Comparison of ENCODE assay signal across 7 mouse cellular contexts in the genomic region with DNA sequence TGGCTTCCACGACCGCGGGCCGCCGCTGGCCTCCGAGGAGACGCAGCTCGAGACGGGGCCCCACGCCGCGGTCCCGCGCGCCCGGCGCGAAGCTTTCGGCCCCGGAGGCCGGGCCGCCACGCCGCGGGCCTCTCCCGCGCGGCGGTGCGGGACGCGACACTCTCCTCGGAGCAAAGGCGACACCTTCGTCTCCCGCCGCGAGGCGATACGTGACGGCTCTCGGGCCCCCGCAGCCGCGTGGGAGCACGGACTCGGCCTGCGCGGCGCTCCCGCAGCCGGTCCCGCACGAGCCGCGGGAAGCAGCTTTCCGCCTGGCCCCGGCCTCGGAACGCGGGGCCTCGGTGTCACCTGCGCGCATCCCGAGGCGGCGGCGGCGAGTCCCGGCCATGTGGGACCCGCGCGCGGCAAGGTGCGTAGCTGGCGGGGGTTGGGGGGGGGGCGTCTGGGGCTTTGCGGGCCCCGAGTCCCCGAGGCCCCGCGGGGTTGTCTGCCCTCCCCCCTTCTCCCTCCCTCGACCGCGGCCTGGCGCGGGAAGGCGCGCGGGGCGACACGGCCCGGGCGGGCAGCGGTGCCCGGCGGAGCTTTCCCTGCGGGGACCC. TPM values are rescaled to one million over a fixed set of nuclear protein-coding genes. Genes with fewer than 3 reads are reported as not detected.
DNase-seq lines count a peak whose midpoint lies in the region; ATAC-seq lines count a peak whose summit lies in the region.

No protein-coding gene starts in this region.

- peaks cover 17% of the 10 kb centered on the region for H3K4me1 ChIP-seq in embryonic facial prominence, embryonic 13.5 days
- peaks cover 23% of the 10 kb centered on the region for H3K4me1 ChIP-seq in hindbrain, embryonic 13.5 days (replicated peaks)
- H3K4me1 ChIP-seq in midbrain, embryonic 16.5 days (ENCODE audit: control insufficient read depth, insufficient read depth, low read length): peaks cover 2% of the 10 kb centered on the region

- peak overlapping the region; percentile 64 for H3K9ac ChIP-seq in embryonic facial prominence, embryonic 13.5 days
- peak overlapping the region; percentile 73 for H3K9ac ChIP-seq in hindbrain, embryonic 13.5 days
- H3K9ac ChIP-seq in midbrain, embryonic 16.5 days (ENCODE audit: low read depth, low read length): peak overlapping the region; percentile 75

- peaks cover 8% of the 10 kb centered on the region for H3K9me3 ChIP-seq in embryonic facial prominence, embryonic 13.5 days
- H3K9me3 ChIP-seq in hindbrain, embryonic 13.5 days: 0 out of 2 replicates have a peak, but pooled peaks cover 4% of the 10 kb centered on the region
- no peaks in the 10 kb centered on the region; the same call in 1 of the 2 replicates for H3K9me3 ChIP-seq in midbrain, embryonic 16.5 days (replicated peaks; ENCODE audit: control insufficient read depth, low read length, poor library complexity, severe bottlenecking)

- 2% methylated on average over 78 of the region's 98 CpGs for WGBS in embryonic facial prominence, embryonic 13.5 days
- 2% methylated on average over 78 of the region's 98 CpGs for WGBS in hindbrain, embryonic 13.5 days
- 3% methylated on average over 74 of the region's 98 CpGs for WGBS in midbrain, embryonic 16.5 days

- H3K27me3 ChIP-seq in embryonic facial prominence, embryonic 13.5 days: peaks cover 67% of the 10 kb centered on the region
- peaks cover 62% of the 10 kb centered on the region for H3K27me3 ChIP-seq in hindbrain, embryonic 13.5 days
- peaks cover 30% of the 10 kb centered on the region for H3K27me3 ChIP-seq in midbrain, embryonic 16.5 days (ENCODE audit: control insufficient read depth, insufficient read depth, low read depth, low read length)

- DNase-seq in left cerebral cortex, adult 18-20 months (ENCODE audit: low spot score in 2 of 2): peak; percentile 24 to 59
- no peak for DNase-seq in left cerebral cortex, adult 11 months (ENCODE audit: low spot score)
- no peak for DNase-seq in adipocyte (ENCODE audit: low spot score)
- no peak for DNase-seq in layer of hippocampus, adult 9-11 months

- no peaks in the 10 kb centered on the region for H3K36me3 ChIP-seq in embryonic facial prominence, embryonic 13.5 days
- H3K36me3 ChIP-seq in hindbrain, embryonic 13.5 days: no peaks in the 10 kb centered on the region
- H3K36me3 ChIP-seq in midbrain, embryonic 16.5 days (ENCODE audit: control insufficient read depth, insufficient read depth, low read length): 0 out of 2 replicates have a peak, but pooled peaks cover 3% of the 10 kb centered on the region

- H3K4me2 ChIP-seq in embryonic facial prominence, embryonic 13.5 days: peak overlapping the region; percentile 93
- peak overlapping the region; percentile 90 for H3K4me2 ChIP-seq in hindbrain, embryonic 13.5 days
- peak overlapping the region; percentile 84 for H3K4me2 ChIP-seq in midbrain, embryonic 16.5 days (ENCODE audit: low read length)

- no peak overlapping the region for H3K27ac ChIP-seq in embryonic facial prominence, embryonic 13.5 days
- no peak overlapping the region for H3K27ac ChIP-seq in hindbrain, embryonic 13.5 days
- peak overlapping the region; percentile 53; the same call in 1 of the 2 replicates for H3K27ac ChIP-seq in midbrain, embryonic 16.5 days (ENCODE audit: low read length)

- H3K4me3 ChIP-seq in embryonic facial prominence, embryonic 13.5 days: peak overlapping the region; percentile 56
- peak overlapping the region; percentile 61 for H3K4me3 ChIP-seq in hindbrain, embryonic 13.5 days
- peak overlapping the region; percentile 62 for H3K4me3 ChIP-seq in midbrain, embryonic 16.5 days (ENCODE audit: low read depth, low read length)

- ATAC-seq in embryonic facial prominence, embryonic 13.5 days (ENCODE audit: insufficient number of reproducible peaks, insufficient read depth, low FRiP score, low TSS enrichment, low read depth): no peak
- peak; percentile 57 for ATAC-seq in hindbrain, embryonic 13.5 days (ENCODE audit: low FRiP score)
- peak; percentile 61 for ATAC-seq in midbrain, embryonic 16.5 days

RNA-seq across cellular contexts. Expression of a gene that starts 0.4 kb away (rescaled TPM):
- 100 to 1,000 TPM; 277 to 278 TPM for total RNA-seq in left cerebral cortex, adult 18-20 months (2021)
- 0.44 and 0.49 TPM in 2 replicates for polyA plus RNA-seq in embryonic facial prominence, embryonic 13.5 days (2015; fragmentation: Nextera tagmentation; extraction: Ambion mirVana)
- 4.3 TPM in 2 replicates for polyA plus RNA-seq in hindbrain, embryonic 13.5 days (2015; fragmentation: Nextera tagmentation; extraction: Ambion mirVana)
- polyA plus RNA-seq in midbrain, embryonic 16.5 days (2015; fragmentation: Nextera tagmentation; extraction: Ambion mirVana): 17.7 and 20.7 TPM in 2 replicates

RNA-seq across cellular contexts. Expression of a gene that starts 40.2 kb away (rescaled TPM):
- 10 to 100 TPM; 87.2 to 87.9 TPM for total RNA-seq in left cerebral cortex, adult 18-20 months (2021)
- polyA plus RNA-seq in embryonic facial prominence, embryonic 13.5 days (2015; fragmentation: Nextera tagmentation; extraction: Ambion mirVana): 32.0 and 37.2 TPM in 2 replicates
- polyA plus RNA-seq in hindbrain, embryonic 13.5 days (2015; fragmentation: Nextera tagmentation; extraction: Ambion mirVana): 46.2 and 47.4 TPM in 2 replicates
- polyA plus RNA-seq in midbrain, embryonic 16.5 days (2015; fragmentation: Nextera tagmentation; extraction: Ambion mirVana): 71.7 and 74.6 TPM in 2 replicates

RNA-seq across cellular contexts. Expression of a gene that starts 40.4 kb away (rescaled TPM):
- 10 to 100 TPM; 17.1 to 17.3 TPM for total RNA-seq in left cerebral cortex, adult 18-20 months (2021)
- polyA plus RNA-seq in embryonic facial prominence, embryonic 13.5 days (2015; fragmentation: Nextera tagmentation; extraction: Ambion mirVana): 35.3 and 39.1 TPM in 2 replicates
- 29.9 and 31.3 TPM in 2 replicates for polyA plus RNA-seq in hindbrain, embryonic 13.5 days (2015; fragmentation: Nextera tagmentation; extraction: Ambion mirVana)
- polyA plus RNA-seq in midbrain, embryonic 16.5 days (2015; fragmentation: Nextera tagmentation; extraction: Ambion mirVana): 27.3 and 31.0 TPM in 2 replicates

Comparison
In these comparisons a context has a peak if more than half of its experiments do, and no peak if none do; other contexts are left out.
1. DNase-seq: peak in left cerebral cortex, adult 18-20 months (2 of 2); none in left cerebral cortex, adult 11 months (single experiment), adipocyte (single experiment) and layer of hippocampus, adult 9-11 months (single experiment).
2. Peak in every context shown above with its lines, with median percentiles within 50 percentile points of each other: H3K4me2 ChIP-seq, H3K4me3 ChIP-seq and H3K9ac ChIP-seq.